25 mouse cellular contexts compared by ENCODE assay signal in genomic region chr12:99412034-99412433, GRCm38 (mm10).
A peak's percentile ranks its signal among the peaks of the same experiment; 100 is the strongest.
DNase-seq lines count a peak whose midpoint lies in the region; ATAC-seq and TF ChIP-seq lines count a peak whose summit lies in the region.
"Had no signal": no experiment of that assay in that cellular context is flagged by ENCODE, and none has a peak within 500 bp of the region (broad histone marks: within the 10 kb centered on the region; RNA-seq: fewer than 3 reads in every experiment).

No protein-coding gene starts in this region.

- no peak overlapping the region for H3K27ac ChIP-seq in kidney, embryonic 14.5 days (ENCODE audit: low read depth, low read length)
- no peak overlapping the region for H3K27ac ChIP-seq in intestine, postnatal 0 days (ENCODE audit: low read depth, low read length)
- no peak overlapping the region for H3K27ac ChIP-seq in kidney, postnatal 0 days
- H3K27ac ChIP-seq: embryonic facial prominence, embryonic 15.5 days; forebrain, embryonic 10.5 days; heart, embryonic 10.5 days; hindbrain, embryonic 12.5 days; liver, embryonic 14.5 days; midbrain, embryonic 12.5 days; neural tube, embryonic 12.5 days had no signal

- no peaks in the 10 kb centered on the region for H3K9me3 ChIP-seq in kidney, embryonic 14.5 days (ENCODE audit: control insufficient read depth, low read length)
- H3K9me3 ChIP-seq in intestine, postnatal 0 days (ENCODE audit: control insufficient read depth): no peaks in the 10 kb centered on the region
- no peaks in the 10 kb centered on the region for H3K9me3 ChIP-seq in kidney, postnatal 0 days (replicated peaks; ENCODE audit: low read length)
- H3K9me3 ChIP-seq: embryonic facial prominence, embryonic 15.5 days; forebrain, embryonic 10.5 days; heart, embryonic 10.5 days; hindbrain, embryonic 12.5 days; midbrain, embryonic 12.5 days; neural tube, embryonic 12.5 days had no signal

- H3K9ac ChIP-seq in kidney, embryonic 14.5 days (ENCODE audit: low read depth, low read length): no peak overlapping the region
- H3K9ac ChIP-seq in intestine, postnatal 0 days (ENCODE audit: low read depth, low read length): no peak overlapping the region
- H3K9ac ChIP-seq in kidney, postnatal 0 days (ENCODE audit: low read depth, low read length): no peak overlapping the region
- H3K9ac ChIP-seq: embryonic facial prominence, embryonic 15.5 days; forebrain, postnatal 0 days; hindbrain, embryonic 12.5 days; liver, embryonic 14.5 days; midbrain, embryonic 12.5 days; neural tube, embryonic 12.5 days had no signal

- TF ChIP-seq CTCF in intestine, postnatal 0 days (IDR thresholded peaks at IDR 0.05; ENCODE audit: low read depth): no peak
- TF ChIP-seq CTCF in kidney, postnatal 0 days (IDR thresholded peaks at IDR 0.05; ENCODE audit: low read depth): no peak

- H3K36me3 ChIP-seq in kidney, embryonic 14.5 days (ENCODE audit: control insufficient read depth, insufficient read depth, low read length): no peaks in the 10 kb centered on the region
- H3K36me3 ChIP-seq in intestine, postnatal 0 days (ENCODE audit: control insufficient read depth, insufficient read depth): no peaks in the 10 kb centered on the region; the same call in 1 of the 2 replicates
- no peaks in the 10 kb centered on the region for H3K36me3 ChIP-seq in kidney, postnatal 0 days (ENCODE audit: insufficient read depth, low read length)
- H3K36me3 ChIP-seq: embryonic facial prominence, embryonic 15.5 days; forebrain, embryonic 10.5 days; heart, embryonic 10.5 days; hindbrain, embryonic 12.5 days; midbrain, embryonic 12.5 days; neural tube, embryonic 12.5 days had no signal

- no peak overlapping the region for H3K4me3 ChIP-seq in kidney, embryonic 14.5 days (ENCODE audit: low read length)
- H3K4me3 ChIP-seq in intestine, postnatal 0 days (ENCODE audit: low read depth, low read length): no peak overlapping the region
- H3K4me3 ChIP-seq in kidney, postnatal 0 days (replicated peaks; ENCODE audit: low read depth, low read length): no peak overlapping the region
- H3K4me3 ChIP-seq: embryonic facial prominence, embryonic 15.5 days; forebrain, embryonic 10.5 days; heart, embryonic 10.5 days; hindbrain, embryonic 12.5 days; midbrain, embryonic 12.5 days; neural tube, embryonic 12.5 days had no signal

- H3K4me1 ChIP-seq in kidney, embryonic 14.5 days (ENCODE audit: control insufficient read depth, insufficient read depth, low read length): no peaks in the 10 kb centered on the region
- peaks cover 2% of the 10 kb centered on the region; the same call in 1 of the 2 replicates for H3K4me1 ChIP-seq in intestine, postnatal 0 days (replicated peaks; ENCODE audit: control insufficient read depth, insufficient read depth, low read length)
- no peaks in the 10 kb centered on the region for H3K4me1 ChIP-seq in kidney, postnatal 0 days (replicated peaks; ENCODE audit: insufficient read depth, low read length)

- WGBS in kidney, embryonic 14.5 days: 42% methylated on average over 7 of the region's 7 CpGs
- 20% methylated on average over 7 of the region's 7 CpGs for WGBS in intestine, postnatal 0 days
- WGBS in kidney, postnatal 0 days: 39% methylated on average over 7 of the region's 7 CpGs

- no peaks in the 10 kb centered on the region for H3K27me3 ChIP-seq in kidney, embryonic 14.5 days (ENCODE audit: control insufficient read depth, insufficient read depth, low read length)
- no peaks in the 10 kb centered on the region for H3K27me3 ChIP-seq in intestine, postnatal 0 days (replicated peaks; ENCODE audit: control insufficient read depth, insufficient read depth, low read length)
- no peaks in the 10 kb centered on the region for H3K27me3 ChIP-seq in kidney, postnatal 0 days (ENCODE audit: insufficient read depth, low read length)
- H3K27me3 ChIP-seq: CH12.LX; embryonic facial prominence, embryonic 15.5 days; hindbrain, embryonic 12.5 days; midbrain, embryonic 12.5 days; neural tube, embryonic 12.5 days; Patski had no signal

- H3K4me2 ChIP-seq in kidney, embryonic 14.5 days (replicated peaks; ENCODE audit: low read depth, low read length): no peak overlapping the region
- H3K4me2 ChIP-seq in intestine, postnatal 0 days (replicated peaks; ENCODE audit: low read depth): 0 out of 2 replicates have a peak overlapping the region, but pooled peaks have one; percentile 9
- H3K4me2 ChIP-seq in kidney, postnatal 0 days (ENCODE audit: low read length): no peak overlapping the region
- H3K4me2 ChIP-seq: embryonic facial prominence, embryonic 15.5 days; hindbrain, embryonic 12.5 days; midbrain, embryonic 12.5 days; neural tube, embryonic 12.5 days had no signal

- peak; percentile 67 for DNase-seq in kidney, adult 11 months
- no peak for DNase-seq in kidney, postnatal 0 days (ENCODE audit: low spot score)
- DNase-seq in yolk sac, embryonic 10.5 days (ENCODE audit: low spot score): peak; percentile 85
- no peak for DNase-seq in cerebellum, adult 18-20 months
- no peak for DNase-seq in thymus, postnatal 10 days (ENCODE audit: low spot score in 2 of 2)
- DNase-seq in layer of hippocampus, adult 8-10 months (ENCODE audit: low spot score in 2 of 2): no peak
- DNase-seq: adrenal gland, postnatal 25 days; cerebellum, adult 11 months; cerebellum, postnatal 25 days; embryo, embryonic 11 days; forebrain, postnatal 0 days; heart, postnatal 14 days; right cerebral cortex, postnatal 4 days had no signal

- ATAC-seq in kidney, embryonic 14.5 days (ENCODE audit: low FRiP score, low TSS enrichment): no peak; the same call in 1 of the 2 replicates
- peak; percentile 59 for ATAC-seq in intestine, postnatal 0 days
- ATAC-seq in kidney, postnatal 0 days (replicated peaks; ENCODE audit: low FRiP score, low read depth): peak; percentile 77
- ATAC-seq: forebrain, postnatal 0 days; lung, postnatal 0 days; Patski had no signal

Comparison
In these comparisons a context has a peak if more than half of its experiments do, and no peak if none do; other contexts are left out.
1. DNase-seq: peak in kidney, adult 11 months (single experiment) and yolk sac, embryonic 10.5 days (single experiment); none in kidney, postnatal 0 days (single experiment), cerebellum, adult 18-20 months (0 of 2), thymus, postnatal 10 days (0 of 2) and layer of hippocampus, adult 8-10 months (0 of 2).